Mouse (Mus musculus) adrenal gland, adult (tissue): Measurements from ENCODE around the gene Sh2d4b.
A peak's percentile ranks its signal among the peaks of the same experiment; 100 is the strongest.

Experiments
- DNase-seq, 2 experiments: peaks; one replicate each; pipeline ENCODE4 v3.0.0; 2022 to 2023; ENCODE audit warnings: low spot score in 1 of 2; ENCODE audit not compliant: inconsistent age in 2 of 2

Sh2d4b gene

DNA sequence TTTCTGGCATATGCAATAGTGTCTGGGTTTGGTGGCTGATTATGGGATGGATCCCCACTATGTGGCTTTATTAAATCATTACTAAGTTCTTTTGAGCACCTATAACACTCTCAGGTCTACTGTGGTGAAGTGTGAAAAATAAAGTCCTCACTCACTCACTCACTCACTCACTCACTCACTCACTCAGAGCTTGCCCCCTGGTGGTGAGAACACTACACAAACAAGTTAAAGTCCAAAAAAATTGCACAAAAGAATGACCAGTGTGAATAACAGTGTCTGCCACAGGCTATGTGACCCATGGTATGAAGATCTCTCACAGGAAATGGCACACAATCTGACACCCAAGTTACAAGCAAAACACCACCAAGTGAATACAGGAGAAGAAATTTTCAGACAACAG, 30.0 kb downstream of the Sh2d4b start:
- no peak for DNase-seq

DNA sequence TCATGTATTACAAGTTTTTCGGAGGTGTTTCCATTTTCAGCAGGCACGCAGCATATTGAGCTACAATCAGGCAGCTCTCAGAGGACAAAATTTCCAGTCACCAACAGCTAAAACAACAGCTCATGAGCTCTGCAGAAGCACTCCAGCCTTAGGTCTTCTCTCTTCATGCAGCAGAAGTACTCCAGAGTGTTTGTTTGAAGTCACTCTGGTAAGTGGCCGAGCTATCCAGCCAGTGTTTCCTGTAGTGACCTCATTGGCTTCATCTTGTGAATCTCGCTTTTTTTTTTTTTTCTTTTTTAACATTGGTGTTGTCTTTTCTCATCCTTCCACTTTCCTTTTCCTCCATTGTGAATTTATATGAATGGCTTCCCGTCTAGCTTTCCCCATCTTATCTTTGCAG, 40.1 kb downstream of the Sh2d4b start:
- DNase-seq, result no peak

DNA sequence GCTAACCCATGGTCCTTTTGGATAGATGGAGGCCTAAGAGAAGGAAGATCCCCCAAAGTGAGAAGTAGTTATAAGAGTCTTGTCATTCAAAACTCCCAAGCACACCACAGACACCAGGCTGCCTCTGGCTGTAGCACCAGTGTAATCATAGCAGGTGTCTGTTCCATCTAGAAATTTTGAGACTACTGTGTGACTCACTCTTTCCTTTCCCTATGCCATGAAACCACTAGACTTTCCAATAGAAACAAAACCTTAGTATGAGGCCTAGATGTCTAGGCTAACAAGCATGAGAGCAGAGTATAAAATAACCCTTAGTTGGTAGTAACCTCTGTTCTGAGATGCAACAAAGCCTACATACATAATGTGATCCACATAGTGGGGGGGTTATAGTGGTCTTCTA, 55.7 kb downstream of the Sh2d4b start:
- DNase-seq, result no peak

DNA sequence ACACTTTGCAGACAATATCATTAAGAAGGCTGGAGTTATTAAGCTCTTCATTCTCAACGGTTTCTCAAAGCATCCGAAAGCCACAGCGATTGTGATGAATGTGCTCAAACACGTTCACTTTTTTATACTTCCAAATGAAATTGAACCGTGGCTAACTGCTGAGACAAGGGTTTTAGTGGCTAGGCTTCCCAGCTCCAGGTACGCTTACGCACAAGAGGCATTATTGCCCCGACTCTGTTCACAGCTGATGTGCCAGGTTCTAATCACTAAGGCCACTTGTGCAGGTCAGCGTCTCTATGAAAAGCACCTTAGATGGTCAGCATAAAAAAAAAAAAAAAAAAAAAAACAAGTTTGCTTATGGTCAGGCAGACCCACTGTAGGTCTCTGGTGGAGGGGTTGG, 62.6 kb downstream of the Sh2d4b start:
- no peak for DNase-seq

- no peak for DNase-seq
Observed at GRCm38 (mm10) chr14:40830094-40830493, 63.0 kb downstream of the Sh2d4b start.

DNA sequence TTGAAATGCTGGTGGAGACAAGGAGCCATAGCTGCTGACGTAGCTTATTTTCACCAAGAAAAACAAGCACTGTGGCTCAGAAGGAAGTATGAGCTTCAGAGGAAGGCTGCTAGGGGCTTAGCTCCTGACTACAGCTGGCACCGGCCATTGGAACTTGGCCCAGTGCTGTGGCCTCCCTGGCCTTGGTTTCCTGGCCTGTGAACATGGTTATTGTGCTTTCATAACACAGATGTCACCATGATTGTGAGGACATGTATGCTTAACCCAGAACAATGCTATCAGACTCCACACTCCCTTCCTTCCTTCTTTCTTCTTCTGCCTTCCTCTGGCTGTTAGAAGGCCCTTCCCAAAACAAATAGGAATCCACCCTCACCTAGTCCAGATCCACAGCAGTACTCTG, 75.0 kb downstream of the Sh2d4b start:
- peak; percentile 52 to 86 for DNase-seq

DNA sequence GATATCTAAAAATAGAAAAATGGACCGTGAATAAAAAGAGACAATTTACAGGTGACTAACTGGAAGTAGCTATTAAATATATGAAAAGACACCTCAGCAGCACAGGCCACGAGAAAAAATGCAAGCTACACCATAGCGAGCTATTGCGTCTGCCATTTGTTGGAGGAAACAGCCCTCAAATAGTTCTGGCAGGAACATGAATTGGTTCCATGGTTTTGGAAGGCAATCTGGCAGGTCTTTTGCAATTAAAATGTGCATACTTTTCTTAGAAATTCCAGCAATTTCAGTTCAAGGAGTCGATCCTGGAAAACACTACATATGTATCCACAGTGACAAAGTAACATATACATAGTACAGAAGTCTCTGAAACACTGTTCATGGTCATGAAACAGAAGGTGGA, 76.4 kb downstream of the Sh2d4b start:
- no peak for DNase-seq

GRCm38 (mm10) chr14:40791606-40792005, 101.5 kb downstream of the Sh2d4b start:
- peak; percentile 25 to 81 for DNase-seq

GRCm38 (mm10) chr14:40789110-40789509, 104.0 kb downstream of the Sh2d4b start:
- DNase-seq, result peak; percentile 25 to 70

DNA sequence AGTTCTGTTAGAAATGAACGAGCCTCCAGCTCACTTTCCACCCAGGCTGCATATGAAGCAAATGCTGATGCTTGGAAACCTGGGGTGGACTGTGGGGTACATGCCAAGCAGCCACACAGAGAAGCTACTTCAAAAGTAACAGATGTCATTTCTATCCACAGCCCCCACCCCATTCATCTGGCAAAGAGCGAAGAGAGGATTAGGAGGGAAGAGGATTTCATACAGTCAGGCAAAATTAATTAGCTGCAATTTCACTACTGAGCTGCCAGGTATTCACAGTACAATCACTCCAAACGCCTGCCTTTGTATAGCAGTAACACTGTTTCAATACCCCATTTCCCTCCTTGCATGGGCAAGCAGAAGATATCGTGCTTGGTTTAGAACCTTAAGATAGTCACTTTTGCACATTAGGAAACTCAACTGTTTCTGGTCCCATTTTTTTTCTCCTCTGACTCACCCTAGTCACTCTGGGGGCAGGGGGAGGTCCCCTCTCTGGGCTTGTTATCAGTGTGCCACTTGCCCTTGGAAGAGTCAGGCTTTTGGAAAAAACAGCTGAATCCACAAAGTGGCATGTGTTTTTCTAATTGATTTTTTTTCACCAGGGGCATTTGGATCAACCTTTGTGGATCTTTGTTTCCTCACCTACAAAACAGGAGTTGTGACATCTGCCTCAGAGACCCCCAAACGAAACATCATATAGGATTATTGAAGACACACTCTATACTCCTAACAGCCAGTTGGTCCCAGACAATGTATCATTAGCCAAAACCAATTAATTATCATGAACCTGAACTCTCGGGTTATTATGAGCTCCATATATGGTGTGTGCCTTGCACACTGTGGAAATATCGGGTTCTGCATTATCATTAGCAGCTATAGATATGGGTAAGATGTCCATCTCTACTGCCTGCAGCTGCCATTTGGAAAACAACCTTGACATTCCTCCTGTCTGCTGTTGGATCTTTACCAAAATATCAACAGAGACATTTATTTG, 123.7 kb downstream of the Sh2d4b start:
- DNase-seq, result peak; percentile 27 to 70
